ENCODE assay signal across 12 mouse cellular contexts in genomic region chr19:33053199-33053867, GRCm38 (mm10).
"Had no signal": no experiment of that assay in that cellular context is flagged by ENCODE, and none has a peak within 500 bp of the region (broad histone marks: within the 10 kb centered on the region; RNA-seq: fewer than 3 reads in every experiment).

No protein-coding gene starts in this region.

- H3K4me1 ChIP-seq: limb, embryonic 13.5 days; neural tube, embryonic 15.5 days had no signal

- H3K36me3 ChIP-seq: limb, embryonic 13.5 days; midbrain, embryonic 10.5 days; neural tube, embryonic 15.5 days had no signal

- H3K4me3 ChIP-seq: limb, embryonic 13.5 days; midbrain, embryonic 10.5 days; neural tube, embryonic 15.5 days had no signal

- DNase-seq: kidney, postnatal 14 days; left cerebral cortex, postnatal 4 days; lung, adult 18-20 months; lung, postnatal 4 days; right cerebral cortex, adult 18-20 months; right cerebral cortex, postnatal 25 days; thymus, postnatal 4 days had no signal

- H3K27ac ChIP-seq: limb, embryonic 13.5 days; liver, embryonic 14.5 days; midbrain, embryonic 10.5 days; neural tube, embryonic 15.5 days; stomach, postnatal 0 days had no signal

- H3K9ac ChIP-seq: limb, embryonic 13.5 days; liver, embryonic 14.5 days; neural tube, embryonic 15.5 days had no signal

- H3K9me3 ChIP-seq: limb, embryonic 13.5 days; midbrain, embryonic 10.5 days; neural tube, embryonic 15.5 days had no signal

- H3K4me2 ChIP-seq: limb, embryonic 13.5 days; neural tube, embryonic 15.5 days had no signal

- H3K27me3 ChIP-seq: limb, embryonic 13.5 days; neural tube, embryonic 15.5 days had no signal
